Mouse (Mus musculus): Measurements from ENCODE around the gene Kdm6b.

Gene Kdm6b

GRCm38 (mm10) chr11:69364910-69365309 is 48.6 kb downstream of the Kdm6b start:
- DNase-seq, result peak; percentile 99

GRCm38 (mm10) chr11:69364376-69364775 is 49.1 kb downstream of the Kdm6b start:
- peak; percentile 76 for DNase-seq

GRCm38 (mm10) chr11:69362479-69362878 is 51.0 kb downstream of the Kdm6b start:
- no peak for DNase-seq

DNA sequence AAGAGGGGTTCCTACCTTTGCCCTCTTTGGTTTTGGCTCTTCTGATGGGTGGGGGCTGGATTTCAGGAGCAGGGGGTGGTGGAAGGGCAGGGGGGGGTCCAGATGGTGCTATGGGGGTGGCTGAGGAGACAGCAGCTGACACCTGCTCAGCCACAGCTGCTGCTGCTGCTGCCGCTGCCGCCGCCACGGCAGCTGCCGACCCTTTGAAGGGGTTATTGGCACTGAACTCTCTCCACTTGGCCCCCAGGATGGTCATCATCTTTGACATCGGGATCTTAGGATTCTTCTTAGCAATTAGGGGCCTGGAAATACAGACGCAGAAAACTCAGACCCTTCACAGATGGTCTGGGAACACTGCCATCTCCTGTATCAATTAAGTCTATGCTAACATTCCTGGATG is 51.5 kb downstream of the Kdm6b start:
- DNase-seq, result no peak

- DNase-seq, result no peak
Measured at GRCm38 (mm10) chr11:69357690-69358089, 55.8 kb downstream of the Kdm6b start.

- no peak for DNase-seq
Measured at GRCm38 (mm10) chr11:69356544-69356943, 56.9 kb downstream of the Kdm6b start.
